Mouse (Mus musculus): ENCODE measurements around the gene Ftl1.

The Ftl1 gene

DNA sequence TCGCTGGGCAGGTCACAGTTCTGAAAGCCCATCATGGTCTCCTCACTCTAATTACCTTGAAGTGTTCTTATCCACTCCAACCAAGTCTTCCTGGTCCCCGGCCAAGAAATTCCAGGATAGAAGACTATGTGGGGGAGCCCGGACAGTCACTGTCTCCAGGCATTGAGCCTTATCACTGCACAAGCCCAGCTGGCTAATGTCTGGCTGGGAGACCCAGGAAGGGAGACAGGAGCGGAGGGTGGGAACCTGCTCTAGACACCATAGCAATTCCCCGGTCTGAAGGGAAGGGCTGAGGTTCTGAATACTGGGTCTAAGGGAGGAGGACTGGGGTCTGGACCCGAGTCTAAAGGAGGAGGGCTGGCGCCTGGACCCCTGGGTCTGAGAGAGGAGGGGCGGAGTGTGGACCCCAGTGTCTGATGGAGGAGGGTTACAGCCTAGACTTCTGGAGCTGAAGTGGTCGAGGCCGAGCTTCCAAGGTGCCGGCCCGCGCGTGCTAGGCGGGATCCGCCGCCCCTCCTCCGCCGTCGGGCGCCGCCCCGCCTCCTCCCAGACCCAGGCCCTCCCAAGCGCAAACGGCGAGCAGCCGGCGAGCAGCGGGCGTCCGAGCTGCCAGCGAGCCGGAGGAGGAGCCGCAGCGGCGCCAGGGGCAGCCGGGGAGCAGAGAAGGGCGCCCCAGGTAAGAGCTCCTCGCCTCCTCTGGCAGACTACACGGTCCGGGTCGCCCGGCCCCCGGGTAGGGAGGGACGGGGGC lies 46.4 kb downstream of the Ftl1 start, which contains the start of gene Ntf5:
Gene Ntf5, plus strand, starts transcription at position 583 of the 751 bp plus-strand sequence.
- no peak for DNase-seq (ENCODE audit: low spot score)

DNA sequence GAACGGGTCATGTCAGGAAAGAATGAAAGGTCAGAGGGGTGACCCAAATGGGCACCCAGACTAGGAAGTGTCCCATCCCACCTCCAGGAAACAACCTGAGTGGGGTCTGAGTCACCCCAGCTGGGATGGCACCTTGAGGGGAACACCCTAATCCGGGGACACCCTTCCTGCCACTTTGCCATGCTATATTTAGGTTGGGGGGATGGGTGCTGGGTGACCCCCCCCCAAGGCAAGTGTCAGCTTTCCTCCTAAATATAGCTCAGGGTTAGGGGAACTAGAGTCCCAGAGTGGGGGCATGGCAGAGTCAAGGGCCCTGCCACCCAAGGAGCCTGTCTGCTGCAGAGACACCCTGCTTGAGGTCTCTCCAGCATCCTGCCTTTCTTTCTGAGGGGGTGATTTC lies 47.3 kb downstream of the Ftl1 start:
- DNase-seq (ENCODE audit: low spot score) = no peak

DNA sequence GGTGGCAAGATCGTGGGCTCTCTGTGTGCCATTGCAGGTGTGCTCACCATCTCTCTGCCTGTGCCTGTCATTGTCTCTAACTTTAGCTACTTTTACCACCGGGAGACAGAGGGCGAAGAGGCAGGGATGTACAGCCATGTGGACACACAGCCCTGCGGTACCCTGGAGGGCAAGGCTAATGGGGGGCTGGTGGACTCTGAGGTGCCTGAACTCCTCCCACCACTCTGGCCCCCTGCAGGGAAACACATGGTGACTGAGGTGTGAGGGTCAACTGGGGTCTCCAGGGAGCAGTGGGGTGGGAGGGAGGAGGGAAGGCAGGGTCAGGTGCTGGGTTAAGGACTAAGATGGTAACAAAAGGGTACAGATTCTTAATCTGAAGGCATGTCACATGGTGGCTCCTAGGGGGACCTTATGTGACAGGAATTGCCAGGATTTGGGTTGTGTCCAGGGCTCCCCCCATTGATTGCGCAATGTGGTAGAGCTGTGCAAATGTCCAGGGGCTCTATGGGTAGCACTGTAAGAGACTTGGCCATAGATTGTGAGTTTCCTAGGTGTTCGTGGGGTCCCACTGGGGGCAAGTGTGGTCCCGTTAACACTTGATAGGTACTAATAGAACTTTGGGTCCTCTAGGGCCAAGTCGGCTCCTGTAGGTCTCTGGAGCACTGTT lies 50.1 kb downstream of the Ftl1 start:
- no peak for DNase-seq (ENCODE audit: low spot score)

DNA sequence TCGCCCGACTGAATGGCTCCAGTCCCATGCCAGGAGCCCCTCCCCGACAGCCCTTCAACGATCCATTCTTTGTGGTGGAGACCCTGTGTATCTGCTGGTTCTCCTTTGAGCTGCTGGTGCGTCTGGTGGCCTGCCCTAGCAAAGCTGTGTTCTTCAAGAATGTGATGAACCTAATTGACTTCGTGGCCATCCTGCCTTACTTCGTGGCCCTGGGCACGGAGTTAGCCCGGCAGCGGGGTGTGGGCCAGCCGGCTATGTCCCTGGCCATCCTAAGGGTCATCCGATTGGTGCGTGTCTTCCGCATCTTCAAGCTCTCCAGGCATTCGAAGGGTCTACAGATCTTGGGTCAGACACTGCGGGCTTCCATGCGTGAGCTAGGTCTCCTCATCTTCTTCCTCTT lies 50.7 kb downstream of the Ftl1 start:
- no peak for DNase-seq (ENCODE audit: low spot score)

DNA sequence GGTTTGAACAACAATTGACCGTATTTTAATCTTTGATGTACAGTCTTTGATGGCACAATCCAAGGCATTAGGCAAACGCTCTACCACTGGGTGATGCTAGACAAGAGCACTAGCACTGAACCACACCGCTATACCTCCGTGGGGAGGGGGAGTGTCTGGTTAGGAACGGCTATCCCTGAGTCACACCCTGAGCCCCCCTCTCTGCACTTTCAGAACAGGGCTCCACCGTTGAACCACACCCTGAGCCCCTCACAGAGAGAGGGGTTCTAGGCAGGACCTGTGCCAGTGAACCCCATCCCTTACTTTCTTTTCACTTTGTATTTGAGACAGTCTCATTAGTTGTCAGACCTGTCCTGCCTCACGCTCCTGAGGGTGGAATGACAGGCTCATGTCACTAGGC lies 51.3 kb downstream of the Ftl1 start:
- no peak for DNase-seq (ENCODE audit: low spot score)

Measured in layer of hippocampus, adult 9-10 months (tissue).